Mouse (Mus musculus) thymus, adult 2 months (tissue): ENCODE results near the gene Ybey.

ENCODE experiments used
- CTCF ChIP-seq: fragments of 200-500 bp; IDR thresholded peaks from 2 replicates; pipeline ENCODE4 v1.5.1; 2012; ENCODE audit warnings: mild to moderate bottlenecking, control low read depth, low read length, moderate library complexity, borderline replicate concordance; ENCODE audit not compliant: control insufficient read depth, poor library complexity, insufficient read depth; ENCODE audit errors: extremely low read depth
- POLR2A ChIP-seq: fragments of 200-500 bp; IDR thresholded peaks from 2 replicates; pipeline ENCODE4 v1.6.1; 2012; ENCODE audit warnings: mild to moderate bottlenecking, low read length, control low read depth, moderate library complexity; ENCODE audit not compliant: control insufficient read depth, poor library complexity, insufficient read depth; ENCODE audit errors: extremely low read depth

GRCm38 (mm10) chr10:76461255-76461654 lies 7.7 kb downstream of the Ybey start:
- TF ChIP-seq CTCF (no peak), POLR2A (no peak)
